Mouse (Mus musculus) limb, embryonic 13.5 days (tissue): ENCODE measurements at regions not wholly inside any gene's neighbourhood (a gene's known extent, or its start where the extent isn't known, plus 50 kb on each side); places are given as distances from the start of the nearest gene placed in this dataset.

Experiments used
- ATAC-seq: fragments of 200-750 bp; cut with Nextera tagmentation; 2 replicates; pipeline ENCODE4 v1.8.0; 2017; ENCODE audit warnings: low read depth, moderate number of reproducible peaks, moderate TSS enrichment; ENCODE audit not compliant: low FRiP score
- H3K27ac ChIP-seq: fragments of 300-500 bp; sonication (generic); 2 replicates; pipeline ENCODE4 v1.5.1; 2015; ENCODE audit warnings: inconsistent platforms, mild to moderate bottlenecking, moderate library complexity
- H3K27me3 ChIP-seq: fragments of 300-500 bp; sonication (generic); 2 replicates; pipeline ENCODE4 v1.6.1; 2015; ENCODE audit warnings: mild to moderate bottlenecking, inconsistent platforms
- H3K36me3 ChIP-seq: fragments of 300-500 bp; sonication (generic); 2 replicates; pipeline ENCODE4 v1.6.1; 2015; ENCODE audit warnings: inconsistent platforms, mild to moderate bottlenecking, moderate library complexity
- H3K4me1 ChIP-seq: fragments of 300-500 bp; sonication (generic); 2 replicates; pipeline ENCODE4 v1.6.1; 2015; ENCODE audit warnings: inconsistent platforms
- H3K4me2 ChIP-seq: fragments of 300-500 bp; sonication (generic); replicated peaks from 2 replicates; pipeline ENCODE4 v1.6.1; 2015; ENCODE audit warnings: inconsistent platforms, mild to moderate bottlenecking, moderate library complexity
- H3K4me3 ChIP-seq: fragments of 300-500 bp; sonication (generic); 2 replicates; pipeline ENCODE4 v1.5.1; 2015; ENCODE audit warnings: moderate library complexity, mild to moderate bottlenecking, inconsistent platforms
- H3K9ac ChIP-seq: fragments of 300-500 bp; sonication (generic); 2 replicates; pipeline ENCODE4 v1.6.1; 2015; ENCODE audit warnings: mild to moderate bottlenecking, inconsistent platforms
- H3K9me3 ChIP-seq: fragments of 300-500 bp; sonication (generic); 2 replicates; pipeline ENCODE4 v1.6.1; 2016; ENCODE audit warnings: inconsistent platforms
- WGBS: fragments of 180-500 bp; shearing (Covaris S2); methylation state at CpG from one replicate; pipeline ENCODE4 v1.1.7; 2015; 5-methylcytosine and 5-hydroxymethylcytosine counted together

- Histone ChIP-seq H3K4me2 (no peak overlapping the region), H3K27me3 (no peaks in the 10 kb centered on the region), H3K9me3 (no peaks in the 10 kb centered on the region), H3K27ac (no peak overlapping the region), H3K4me1 (no peaks in the 10 kb centered on the region), H3K36me3 (no peaks in the 10 kb centered on the region), H3K4me3 (no peak overlapping the region), H3K9ac (no peak overlapping the region)
- ATAC-seq: no peak
- 68% methylated on average over 2 of the region's 2 CpGs for WGBS
These were observed 127.0 kb downstream of the Gm5447 start for GRCm38 (mm10) chr13:31101051-31101450.

GRCm38 (mm10) chr13:31107434-31107833 lies 133.4 kb downstream of the Gm5447 start:
- no peaks in the 10 kb centered on the region for H3K9me3 ChIP-seq
- H3K4me1 ChIP-seq: no peaks in the 10 kb centered on the region
- H3K27me3 ChIP-seq: no peaks in the 10 kb centered on the region
- 85% methylated on average over 2 of the region's 2 CpGs for WGBS
- H3K36me3 ChIP-seq: no peaks in the 10 kb centered on the region
- H3K4me2 ChIP-seq: no peak overlapping the region
- no peak overlapping the region for H3K4me3 ChIP-seq
- no peak overlapping the region for H3K9ac ChIP-seq
- ATAC-seq: no peak
- H3K27ac ChIP-seq: no peak overlapping the region

GRCm38 (mm10) chr13:31109231-31109630 lies 135.2 kb downstream of the Gm5447 start:
- H3K9me3 ChIP-seq: no peaks in the 10 kb centered on the region
- no peak overlapping the region for H3K4me2 ChIP-seq
- no peaks in the 10 kb centered on the region for H3K36me3 ChIP-seq
- H3K27ac ChIP-seq: no peak overlapping the region
- no peak overlapping the region for H3K4me3 ChIP-seq
- no peak for ATAC-seq
- H3K27me3 ChIP-seq: no peaks in the 10 kb centered on the region
- H3K9ac ChIP-seq: no peak overlapping the region
- H3K4me1 ChIP-seq: no peaks in the 10 kb centered on the region
- WGBS: 75% methylated on average over 2 of the region's 2 CpGs

- H3K36me3 ChIP-seq: no peaks in the 10 kb centered on the region
- no peaks in the 10 kb centered on the region for H3K9me3 ChIP-seq
- WGBS: 63% methylated on average over 2 of the region's 2 CpGs
- H3K4me3 ChIP-seq: no peak overlapping the region
- no peaks in the 10 kb centered on the region for H3K27me3 ChIP-seq
- no peak for ATAC-seq
- H3K4me2 ChIP-seq: no peak overlapping the region
- no peak overlapping the region for H3K27ac ChIP-seq
- H3K4me1 ChIP-seq: no peaks in the 10 kb centered on the region
- no peak overlapping the region for H3K9ac ChIP-seq
These were observed 148.7 kb downstream of the Gm5447 start for GRCm38 (mm10) chr13:31122689-31123088.

- no peak for ATAC-seq
- Histone ChIP-seq H3K36me3 (no peaks in the 10 kb centered on the region), H3K4me2 (no peak overlapping the region), H3K27me3 (no peaks in the 10 kb centered on the region), H3K27ac (no peak overlapping the region), H3K9ac (no peak overlapping the region), H3K4me3 (no peak overlapping the region), H3K9me3 (no peaks in the 10 kb centered on the region), H3K4me1 (no peaks in the 10 kb centered on the region)
- 43% methylated on average over 4 of the region's 4 CpGs for WGBS
These were observed 150.7 kb downstream of the Gm5447 start for GRCm38 (mm10) chr13:31124547-31125216.

- ATAC-seq: no peak
- no peaks in the 10 kb centered on the region for H3K4me1 ChIP-seq
- no peak overlapping the region for H3K4me3 ChIP-seq
- no peak overlapping the region for H3K4me2 ChIP-seq
- H3K9me3 ChIP-seq: no peaks in the 10 kb centered on the region
- 87% methylated on average over 5 of the region's 5 CpGs for WGBS
- no peak overlapping the region for H3K9ac ChIP-seq
- H3K27me3 ChIP-seq: no peaks in the 10 kb centered on the region
- H3K27ac ChIP-seq: no peak overlapping the region
- no peaks in the 10 kb centered on the region for H3K36me3 ChIP-seq
These were observed 158.5 kb downstream of the Gm5447 start for GRCm38 (mm10) chr13:31132501-31132900.

GRCm38 (mm10) chr13:31139686-31140085 lies 165.7 kb downstream of the Gm5447 start:
- 74% methylated on average over 3 of the region's 3 CpGs for WGBS
- no peak overlapping the region for H3K27ac ChIP-seq
- no peak overlapping the region for H3K4me3 ChIP-seq
- H3K4me2 ChIP-seq: no peak overlapping the region
- H3K4me1 ChIP-seq: no peaks in the 10 kb centered on the region
- H3K9me3 ChIP-seq: no peaks in the 10 kb centered on the region
- no peaks in the 10 kb centered on the region for H3K36me3 ChIP-seq
- ATAC-seq: no peak
- H3K27me3 ChIP-seq: no peaks in the 10 kb centered on the region
- H3K9ac ChIP-seq: no peak overlapping the region

- 57% methylated on average over 1 of the region's 1 CpGs for WGBS
- Histone ChIP-seq H3K9me3 (no peaks in the 10 kb centered on the region), H3K4me1 (no peaks in the 10 kb centered on the region), H3K27me3 (no peaks in the 10 kb centered on the region), H3K4me2 (no peak overlapping the region), H3K9ac (no peak overlapping the region), H3K27ac (no peak overlapping the region), H3K4me3 (no peak overlapping the region), H3K36me3 (no peaks in the 10 kb centered on the region)
- no peak for ATAC-seq
These were observed 173.3 kb downstream of the Gm5447 start for GRCm38 (mm10) chr13:31147323-31147722.

GRCm38 (mm10) chr13:31154066-31154465 lies 180.1 kb downstream of the Gm5447 start:
- Histone ChIP-seq H3K9me3 (no peaks in the 10 kb centered on the region), H3K27me3 (no peaks in the 10 kb centered on the region), H3K27ac (no peak overlapping the region), H3K4me1 (no peaks in the 10 kb centered on the region), H3K36me3 (no peaks in the 10 kb centered on the region), H3K9ac (no peak overlapping the region), H3K4me2 (no peak overlapping the region), H3K4me3 (no peak overlapping the region)
- 30% methylated on average over 3 of the region's 3 CpGs for WGBS
- ATAC-seq: no peak

- H3K27ac ChIP-seq: no peak overlapping the region
- H3K36me3 ChIP-seq: no peaks in the 10 kb centered on the region
- no peak overlapping the region for H3K4me3 ChIP-seq
- no peak; the same call in 1 of the 2 replicates for ATAC-seq
- WGBS: 66% methylated on average over 6 of the region's 6 CpGs
- H3K27me3 ChIP-seq: peaks cover 7% of the 10 kb centered on the region; the same call in 1 of the 2 replicates
- H3K9ac ChIP-seq: no peak overlapping the region
- H3K4me2 ChIP-seq: no peak overlapping the region
- no peaks in the 10 kb centered on the region for H3K4me1 ChIP-seq
- H3K9me3 ChIP-seq: no peaks in the 10 kb centered on the region
These were observed 190.0 kb downstream of the Gm5447 start for GRCm38 (mm10) chr13:31163878-31164495.

GRCm38 (mm10) chr13:31166286-31166685 lies 192.3 kb downstream of the Gm5447 start:
- H3K27me3 ChIP-seq: peaks cover 5% of the 10 kb centered on the region; the same call in 1 of the 2 replicates
- WGBS: 53% methylated on average over 5 of the region's 5 CpGs
- no peaks in the 10 kb centered on the region for H3K36me3 ChIP-seq
- H3K9me3 ChIP-seq: no peaks in the 10 kb centered on the region
- no peaks in the 10 kb centered on the region for H3K4me1 ChIP-seq
- no peak overlapping the region for H3K9ac ChIP-seq
- H3K4me2 ChIP-seq: no peak overlapping the region
- no peak overlapping the region for H3K4me3 ChIP-seq
- ATAC-seq: no peak
- H3K27ac ChIP-seq: no peak overlapping the region

GRCm38 (mm10) chr13:31168854-31169253 lies 194.8 kb downstream of the Gm5447 start:
- peaks cover 5% of the 10 kb centered on the region; the same call in 1 of the 2 replicates for H3K27me3 ChIP-seq
- H3K9me3 ChIP-seq: no peaks in the 10 kb centered on the region
- no peak overlapping the region for H3K4me3 ChIP-seq
- no peaks in the 10 kb centered on the region for H3K36me3 ChIP-seq
- H3K27ac ChIP-seq: no peak overlapping the region
- no peak overlapping the region for H3K4me2 ChIP-seq
- H3K9ac ChIP-seq: no peak overlapping the region
- 85% methylated on average over 2 of the region's 2 CpGs for WGBS
- H3K4me1 ChIP-seq: no peaks in the 10 kb centered on the region
- no peak for ATAC-seq

- 84% methylated on average over 2 of the region's 2 CpGs for WGBS
- Histone ChIP-seq H3K9ac (no peak overlapping the region), H3K27me3 (peaks cover 5% of the 10 kb centered on the region; the same call in 1 of the 2 replicates), H3K36me3 (no peaks in the 10 kb centered on the region), H3K27ac (no peak overlapping the region), H3K4me3 (no peak overlapping the region), H3K9me3 (0 out of 2 replicates have a peak, but pooled peaks cover 4% of the 10 kb centered on the region), H3K4me2 (no peak overlapping the region), H3K4me1 (no peaks in the 10 kb centered on the region)
- ATAC-seq: no peak
These were observed 197.7 kb downstream of the Gm5447 start for GRCm38 (mm10) chr13:31171751-31172150.
